Mouse (Mus musculus): ENCODE measurements at regions not wholly inside any gene's neighbourhood (a gene's known extent, or its start where the extent isn't known, plus 50 kb on each side); places are given as distances from the start of the nearest gene placed in this dataset.
A peak's percentile ranks its signal among the peaks of the same experiment; 100 is the strongest.

DNA sequence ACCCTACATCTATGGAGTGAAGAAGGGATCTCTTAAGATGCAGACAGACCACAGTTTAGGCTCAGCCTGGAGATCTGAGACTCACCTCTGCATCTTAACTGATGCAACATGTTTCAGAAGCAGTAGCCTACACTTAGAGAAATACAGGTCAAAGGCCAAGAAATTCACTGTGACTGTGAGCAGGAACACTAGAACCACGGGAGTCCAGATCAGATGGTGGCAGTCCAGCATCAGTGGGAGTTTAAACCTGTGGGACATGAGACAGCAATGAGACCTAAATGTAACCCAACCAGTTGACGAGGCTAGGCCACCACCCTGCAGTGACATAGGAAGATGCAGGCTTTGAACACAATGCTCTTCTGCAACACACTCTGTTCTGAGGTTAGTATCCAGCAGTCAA lies 511.1 kb upstream of the Mgmt start:
- H3K9ac ChIP-seq (ENCODE audit: low read depth, low read length), result no peak overlapping the region
- no peak for TF ChIP-seq CTCF (IDR thresholded peaks at IDR 0.05; ENCODE audit: low read depth, low read length)
- no peak for TF ChIP-seq POLR2A (IDR thresholded peaks at IDR 0.05; ENCODE audit: extremely low read depth, insufficient read depth, low read length)
- no peaks in the 10 kb centered on the region for H3K36me3 ChIP-seq (ENCODE audit: control insufficient read depth, insufficient read depth, low read length)
- no peaks in the 10 kb centered on the region for H3K4me1 ChIP-seq (ENCODE audit: control insufficient read depth, insufficient read depth, low read length)
- 79% methylated on average over 2 of the region's 2 CpGs for WGBS
- H3K27me3 ChIP-seq (ENCODE audit: control insufficient read depth, insufficient read depth, low read length), result no peaks in the 10 kb centered on the region
- no peak overlapping the region for H3K4me3 ChIP-seq (ENCODE audit: insufficient read depth, low read depth, low read length)
- H3K27ac ChIP-seq (replicated peaks; ENCODE audit: insufficient read depth, low read depth, low read length), result no peak overlapping the region
- H3K79me2 ChIP-seq (ENCODE audit: control insufficient read depth, insufficient read depth, low read length), result no peaks in the 10 kb centered on the region
- DNase-seq (ENCODE audit: extremely low read depth, low read depth, low spot score), result no peak

- Histone ChIP-seq H3K79me2 (ENCODE audit: control insufficient read depth, insufficient read depth, low read length) (no peaks in the 10 kb centered on the region), H3K27me3 (ENCODE audit: control insufficient read depth, insufficient read depth, low read length) (no peaks in the 10 kb centered on the region), H3K4me1 (ENCODE audit: control insufficient read depth, insufficient read depth, low read length) (no peaks in the 10 kb centered on the region), H3K27ac (replicated peaks; ENCODE audit: insufficient read depth, low read depth, low read length) (no peak overlapping the region), H3K36me3 (ENCODE audit: control insufficient read depth, insufficient read depth, low read length) (no peaks in the 10 kb centered on the region), H3K9ac (ENCODE audit: low read depth, low read length) (no peak overlapping the region), H3K4me3 (ENCODE audit: insufficient read depth, low read depth, low read length) (no peak overlapping the region)
- no peak for TF ChIP-seq POLR2A (IDR thresholded peaks at IDR 0.05; ENCODE audit: extremely low read depth, insufficient read depth, low read length)
- TF ChIP-seq CTCF (IDR thresholded peaks at IDR 0.05; ENCODE audit: low read depth, low read length), result no peak
- DNase-seq (ENCODE audit: extremely low read depth, low read depth, low spot score), result no peak
- 89% methylated on average over 4 of the region's 4 CpGs for WGBS
Observed at GRCm38 (mm10) chr7:136387736-136388135, 506.7 kb upstream of the Mgmt start.

DNA sequence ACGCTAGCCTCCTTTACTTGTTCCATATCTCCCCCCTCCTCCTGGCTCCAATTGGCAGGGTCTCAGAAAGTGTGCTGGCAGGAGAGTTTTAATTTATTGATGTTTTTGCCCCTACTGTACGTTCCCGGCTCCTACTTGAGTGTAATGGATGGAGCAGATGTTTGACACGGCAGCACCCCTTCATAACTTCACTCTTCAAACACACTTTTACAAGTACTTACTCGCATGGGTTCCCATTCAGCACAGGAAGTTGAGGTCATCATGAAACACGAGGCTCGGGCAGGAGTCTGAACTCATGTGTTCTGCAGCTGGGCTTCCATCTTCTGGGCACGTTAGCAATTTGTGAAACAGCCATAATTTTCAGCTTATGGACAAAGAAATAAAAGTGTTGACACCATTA lies 504.3 kb upstream of the Mgmt start:
- Histone ChIP-seq H3K4me3 (ENCODE audit: insufficient read depth, low read depth, low read length) (no peak overlapping the region), H3K27me3 (ENCODE audit: control insufficient read depth, insufficient read depth, low read length) (no peaks in the 10 kb centered on the region), H3K27ac (replicated peaks; ENCODE audit: insufficient read depth, low read depth, low read length) (no peak overlapping the region), H3K79me2 (ENCODE audit: control insufficient read depth, insufficient read depth, low read length) (no peaks in the 10 kb centered on the region), H3K36me3 (ENCODE audit: control insufficient read depth, insufficient read depth, low read length) (no peaks in the 10 kb centered on the region), H3K4me1 (ENCODE audit: control insufficient read depth, insufficient read depth, low read length) (no peaks in the 10 kb centered on the region), H3K9ac (ENCODE audit: low read depth, low read length) (no peak overlapping the region)
- WGBS, result 68% methylated on average over 8 of the region's 8 CpGs
- DNase-seq (ENCODE audit: extremely low read depth, low read depth, low spot score), result no peak
- no peak for TF ChIP-seq POLR2A (IDR thresholded peaks at IDR 0.05; ENCODE audit: extremely low read depth, insufficient read depth, low read length)
- TF ChIP-seq CTCF (IDR thresholded peaks at IDR 0.05; ENCODE audit: low read depth, low read length), result no peak

DNA sequence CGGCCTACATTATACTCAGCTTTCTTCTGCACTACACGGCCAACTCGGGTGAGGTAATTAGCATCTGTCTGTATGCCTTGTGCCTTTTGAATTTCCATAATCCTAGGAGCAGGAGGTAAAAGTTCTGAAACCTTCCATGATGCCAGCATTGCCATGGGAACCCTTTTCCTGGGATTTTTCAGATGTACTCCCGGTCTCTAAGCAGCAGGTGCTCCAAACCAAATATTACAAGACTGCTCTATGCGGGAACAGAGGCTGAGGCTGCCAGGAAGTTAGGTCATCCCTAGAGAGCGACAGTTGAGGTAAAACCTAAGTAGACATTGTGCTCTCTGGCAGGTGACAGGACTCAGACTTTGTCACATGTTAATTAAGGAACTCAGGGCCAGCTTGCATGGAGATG lies 501.0 kb upstream of the Mgmt start:
- Histone ChIP-seq H3K27me3 (ENCODE audit: control insufficient read depth, insufficient read depth, low read length) (no peaks in the 10 kb centered on the region), H3K27ac (replicated peaks; ENCODE audit: insufficient read depth, low read depth, low read length) (no peak overlapping the region), H3K4me3 (ENCODE audit: insufficient read depth, low read depth, low read length) (no peak overlapping the region), H3K79me2 (ENCODE audit: control insufficient read depth, insufficient read depth, low read length) (no peaks in the 10 kb centered on the region), H3K9ac (ENCODE audit: low read depth, low read length) (no peak overlapping the region), H3K4me1 (ENCODE audit: control insufficient read depth, insufficient read depth, low read length) (no peaks in the 10 kb centered on the region), H3K36me3 (ENCODE audit: control insufficient read depth, insufficient read depth, low read length) (no peaks in the 10 kb centered on the region)
- DNase-seq (ENCODE audit: extremely low read depth, low read depth, low spot score), result no peak
- 84% methylated on average over 6 of the region's 6 CpGs for WGBS
- no peak for TF ChIP-seq CTCF (IDR thresholded peaks at IDR 0.05; ENCODE audit: low read depth, low read length)
- no peak for TF ChIP-seq POLR2A (IDR thresholded peaks at IDR 0.05; ENCODE audit: extremely low read depth, insufficient read depth, low read length)

GRCm38 (mm10) chr7:136395838-136396237 lies 498.6 kb upstream of the Mgmt start:
- TF ChIP-seq CTCF (IDR thresholded peaks at IDR 0.05; ENCODE audit: low read depth, low read length) (no peak), POLR2A (IDR thresholded peaks at IDR 0.05; ENCODE audit: extremely low read depth, insufficient read depth, low read length) (no peak)
- Histone ChIP-seq H3K36me3 (ENCODE audit: control insufficient read depth, insufficient read depth, low read length) (no peaks in the 10 kb centered on the region), H3K9ac (ENCODE audit: low read depth, low read length) (no peak overlapping the region), H3K27ac (replicated peaks; ENCODE audit: insufficient read depth, low read depth, low read length) (no peak overlapping the region), H3K4me3 (ENCODE audit: insufficient read depth, low read depth, low read length) (no peak overlapping the region), H3K4me1 (ENCODE audit: control insufficient read depth, insufficient read depth, low read length) (no peaks in the 10 kb centered on the region), H3K79me2 (ENCODE audit: control insufficient read depth, insufficient read depth, low read length) (no peaks in the 10 kb centered on the region), H3K27me3 (ENCODE audit: control insufficient read depth, insufficient read depth, low read length) (no peaks in the 10 kb centered on the region)
- DNase-seq (ENCODE audit: extremely low read depth, low read depth, low spot score), result peak; percentile 23
- WGBS, result 49% methylated on average over 2 of the region's 2 CpGs

GRCm38 (mm10) chr7:136397101-136397500 lies 497.3 kb upstream of the Mgmt start:
- Histone ChIP-seq H3K4me3 (ENCODE audit: insufficient read depth, low read depth, low read length) (no peak overlapping the region), H3K27ac (replicated peaks; ENCODE audit: insufficient read depth, low read depth, low read length) (no peak overlapping the region), H3K4me1 (ENCODE audit: control insufficient read depth, insufficient read depth, low read length) (no peaks in the 10 kb centered on the region), H3K27me3 (ENCODE audit: control insufficient read depth, insufficient read depth, low read length) (no peaks in the 10 kb centered on the region), H3K79me2 (ENCODE audit: control insufficient read depth, insufficient read depth, low read length) (no peaks in the 10 kb centered on the region), H3K36me3 (ENCODE audit: control insufficient read depth, insufficient read depth, low read length) (no peaks in the 10 kb centered on the region), H3K9ac (ENCODE audit: low read depth, low read length) (no peak overlapping the region)
- 84% methylated on average over 4 of the region's 4 CpGs for WGBS
- peak; percentile 14 for DNase-seq (ENCODE audit: extremely low read depth, low read depth, low spot score)
- no peak for TF ChIP-seq CTCF (IDR thresholded peaks at IDR 0.05; ENCODE audit: low read depth, low read length)
- no peak for TF ChIP-seq POLR2A (IDR thresholded peaks at IDR 0.05; ENCODE audit: extremely low read depth, insufficient read depth, low read length)
